Mouse (Mus musculus) G1E (cell line): ENCODE data around the gene Tada2a. TPM values are rescaled to one million over a fixed set of nuclear protein-coding genes. Genes with fewer than 3 reads are reported as not detected.

ENCODE experiments used
- ATAC-seq: 2 replicates; pipeline ENCODE4 v1.8.0; 2016; ENCODE audit warnings: mild to moderate bottlenecking; ENCODE audit not compliant: insufficient number of reproducible peaks, poor library complexity, low FRiP score, severe bottlenecking; ENCODE audit errors: extremely low read depth
- DNase-seq: peaks from one replicate; pipeline ENCODE4 v3.0.0; 2012; ENCODE audit warnings: low spot score
- H3K27me3 ChIP-seq: 2 replicates; pipeline ENCODE4 v1.6.1; 2012; ENCODE audit warnings: mild to moderate bottlenecking, low read length, inconsistent platforms; ENCODE audit not compliant: insufficient read depth
- H3K36me3 ChIP-seq: replicated peaks from 2 replicates; pipeline ENCODE3; 2012; ENCODE audit warnings: mild to moderate bottlenecking, inconsistent platforms
- H3K4me1 ChIP-seq: 2 replicates; pipeline ENCODE4 v1.6.1; 2012; ENCODE audit warnings: low read depth, low read length, inconsistent platforms, mixed read lengths; ENCODE audit not compliant: insufficient read depth
- H3K4me3 ChIP-seq: 2 replicates; pipeline ENCODE4 v1.5.1; 2012; ENCODE audit warnings: low read depth, mild to moderate bottlenecking, inconsistent platforms, low read length, moderate library complexity, mixed read lengths
- H3K9me3 ChIP-seq: replicated peaks from 2 replicates; pipeline ENCODE4 v1.6.1; 2012; ENCODE audit warnings: inconsistent platforms
- CTCF ChIP-seq: IDR thresholded peaks from 2 replicates; pipeline ENCODE4 v1.5.1; 2012; ENCODE audit warnings: low read depth, low read length, inconsistent platforms, mixed read lengths
- GATA1 ChIP-seq: IDR thresholded peaks from 2 replicates; pipeline ENCODE4 v1.6.1; 2012; ENCODE audit warnings: borderline replicate concordance, low read length, inconsistent platforms, mixed read lengths
- GATA2 ChIP-seq: IDR thresholded peaks from 2 replicates; pipeline ENCODE4 v1.6.1; 2012; ENCODE audit warnings: low read depth, low read length, inconsistent platforms, borderline replicate concordance
- POLR2AphosphoS5 ChIP-seq: IDR thresholded peaks from 2 replicates; pipeline ENCODE4 v1.6.1; 2012; ENCODE audit warnings: low read depth, low read length, inconsistent platforms; ENCODE audit not compliant: insufficient replicate concordance
- TAL1 ChIP-seq: conservative IDR thresholded peaks from 2 replicates; pipeline ENCODE4 v1.6.1; 2012; ENCODE audit warnings: low read depth, low read length, inconsistent platforms, mixed read lengths
- polyA plus RNA-seq: library from polyadenylated mRNA; stranded (reverse); fragments of >175 nt; gene quantifications from 2 replicates; pipeline ENCODE4 v1.2.3, GENCODE M21; 2012
- total RNA-seq, 2 experiments: library from RNA; stranded (forward) in 1 of 2; stranded (reverse) in 1 of 2; fragments of 200-1000 nt in 1 of 2; fragments of >200 nt in 1 of 2; fragmentation: Nextera tagmentation in 1 of 2; gene quantifications; 2 replicates each; pipeline ENCODE4 v1.2.3; 2014 to 2017

Gene Tada2a
- total and polyA plus RNA-seq, 3 experiments = 1.9 to 18.7 (median 18.5) TPM

GRCm38 (mm10) chr11:84061881-84062280 lies 67.5 kb downstream of the Tada2a start:
- no peak for ATAC-seq
- no peak for TF ChIP-seq GATA1
- no peak for TF ChIP-seq CTCF
- no peak for TF ChIP-seq TAL1
- TF ChIP-seq POLR2AphosphoS5 = no peak
- TF ChIP-seq GATA2 = no peak
- Histone ChIP-seq H3K27me3 (peaks cover 26% of the 10 kb centered on the region), H3K9me3 (no peaks in the 10 kb centered on the region), H3K4me1 (no peaks in the 10 kb centered on the region), H3K4me3 (no peak overlapping the region), H3K36me3 (no peaks in the 10 kb centered on the region)
- DNase-seq = no peak

- Histone ChIP-seq H3K4me1 (no peaks in the 10 kb centered on the region), H3K9me3 (no peaks in the 10 kb centered on the region; the same call in 1 of the 2 replicates), H3K4me3 (no peak overlapping the region), H3K36me3 (no peaks in the 10 kb centered on the region), H3K27me3 (peaks cover 20% of the 10 kb centered on the region)
- no peak for TF ChIP-seq POLR2AphosphoS5
- no peak for TF ChIP-seq TAL1
- TF ChIP-seq GATA2 = no peak
- TF ChIP-seq CTCF = no peak
- ATAC-seq (no peak), DNase-seq (no peak)
These were observed 68.8 kb downstream of the Tada2a start for GRCm38 (mm10) chr11:84060635-84061034.

- Histone ChIP-seq H3K4me3 (no peak overlapping the region), H3K36me3 (no peaks in the 10 kb centered on the region), H3K4me1 (no peaks in the 10 kb centered on the region), H3K27me3 (peaks cover 25% of the 10 kb centered on the region), H3K9me3 (no peaks in the 10 kb centered on the region; the same call in 1 of the 2 replicates)
- TF ChIP-seq CTCF = no peak
- TF ChIP-seq TAL1 = no peak
- TF ChIP-seq GATA2 = no peak
- no peak for TF ChIP-seq POLR2AphosphoS5
- TF ChIP-seq GATA1 = no peak
- ATAC-seq = no peak
- no peak for DNase-seq
These were observed 69.6 kb downstream of the Tada2a start for GRCm38 (mm10) chr11:84059784-84060183.

GRCm38 (mm10) chr11:84057418-84057817 lies 72.0 kb downstream of the Tada2a start:
- no peak for ATAC-seq
- no peaks in the 10 kb centered on the region; the same call in 1 of the 2 replicates for H3K9me3 ChIP-seq

GRCm38 (mm10) chr11:84053524-84054163 lies 75.8 kb downstream of the Tada2a start:
- H3K4me1 ChIP-seq = no peaks in the 10 kb centered on the region
- TF ChIP-seq CTCF (no peak), GATA2 (no peak), TAL1 (no peak), GATA1 (no peak), POLR2AphosphoS5 (no peak)
- ATAC-seq = no peak

More at GRCm38 (mm10) chr11:84057418-84057817, 72.0 kb downstream of the Tada2a start:
- TF ChIP-seq TAL1 = no peak
- TF ChIP-seq GATA2 = no peak
- TF ChIP-seq GATA1 = no peak
- TF ChIP-seq POLR2AphosphoS5 = no peak
- TF ChIP-seq CTCF = no peak
- no peak overlapping the region for H3K4me3 ChIP-seq
- peaks cover 26% of the 10 kb centered on the region for H3K27me3 ChIP-seq
- DNase-seq = no peak
- no peaks in the 10 kb centered on the region for H3K4me1 ChIP-seq
- no peaks in the 10 kb centered on the region for H3K36me3 ChIP-seq

GRCm38 (mm10) chr11:84053055-84053454 lies 76.3 kb downstream of the Tada2a start:
- no peaks in the 10 kb centered on the region for H3K36me3 ChIP-seq
- ATAC-seq = no peak
- H3K4me3 ChIP-seq = no peak overlapping the region
- TF ChIP-seq TAL1 = no peak
- no peak for TF ChIP-seq GATA2
- no peak for TF ChIP-seq POLR2AphosphoS5
- TF ChIP-seq CTCF = no peak
- TF ChIP-seq GATA1 = no peak
- no peak for DNase-seq
- H3K9me3 ChIP-seq = no peaks in the 10 kb centered on the region; the same call in 1 of the 2 replicates
- H3K27me3 ChIP-seq = peaks cover 40% of the 10 kb centered on the region
- H3K4me1 ChIP-seq = no peaks in the 10 kb centered on the region

More at GRCm38 (mm10) chr11:84053524-84054163, 75.8 kb downstream of the Tada2a start:
- Histone ChIP-seq H3K27me3 (peaks cover 36% of the 10 kb centered on the region), H3K36me3 (no peaks in the 10 kb centered on the region), H3K9me3 (no peaks in the 10 kb centered on the region; the same call in 1 of the 2 replicates), H3K4me3 (no peak overlapping the region)
- no peak for DNase-seq
